Mouse (Mus musculus): Measurements from ENCODE around the gene Ndufs6. TPM values are rescaled to one million over a fixed set of nuclear protein-coding genes. Genes with fewer than 3 reads are reported as not detected.

Gene Ndufs6
- total and polyA plus RNA-seq, 2 experiments from 2014 or later = 117 to 423 TPM

DNA sequence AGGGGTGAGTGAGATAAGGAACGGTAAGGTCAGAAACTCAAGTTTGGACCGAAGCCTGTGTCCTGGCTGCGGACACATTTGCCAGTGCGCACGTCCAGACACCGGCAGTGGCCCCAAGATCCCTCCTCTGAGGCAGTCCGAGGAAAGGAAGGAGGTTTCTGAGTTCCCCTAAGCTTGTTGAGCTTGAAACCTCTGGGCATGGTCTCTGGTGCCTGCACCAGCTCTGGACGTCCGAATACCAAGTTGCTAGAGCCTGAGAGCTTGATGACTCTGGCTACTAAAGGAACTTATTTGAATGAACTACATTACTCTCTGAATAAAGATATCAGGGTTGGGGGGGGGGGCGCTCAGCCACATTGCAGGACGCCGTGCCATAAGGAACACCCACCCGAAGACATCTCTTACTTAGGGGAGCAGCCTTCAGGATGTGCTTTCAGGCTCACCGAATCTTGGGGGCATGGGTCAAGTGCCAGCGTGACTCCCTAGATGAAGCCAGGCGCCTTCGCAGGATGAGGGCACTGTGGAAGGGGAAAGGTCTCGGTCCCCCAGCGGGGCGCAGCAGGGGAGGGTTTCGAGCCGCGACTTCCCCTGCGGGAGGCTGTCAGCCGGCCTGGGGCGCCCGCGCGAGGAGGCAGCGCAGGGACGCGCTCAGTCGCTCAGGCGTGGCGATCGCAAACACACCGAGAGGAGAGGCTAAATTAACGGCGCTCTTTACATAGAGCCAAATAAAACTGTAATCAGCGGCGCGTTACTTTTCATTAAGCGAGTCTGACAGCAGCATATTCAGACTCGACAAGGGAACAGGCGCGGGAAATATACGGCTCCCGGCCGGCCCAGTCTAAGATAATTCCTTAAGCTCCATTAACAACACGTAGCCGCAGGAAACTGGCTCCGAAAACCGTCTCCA lies 56.8 kb downstream of the Ndufs6 start:
- ATAC-seq (no peak; the same call in 1 of the 2 replicates), DNase-seq (no peak)
- Histone ChIP-seq H3K4me1 (ENCODE audit: insufficient read depth) (no peaks in the 10 kb centered on the region), H3K36me3 (ENCODE audit: insufficient read depth) (no peaks in the 10 kb centered on the region), H3K4me3 (ENCODE audit: low read depth, low read length) (peak overlapping the region; percentile 24), H3K27me3 (ENCODE audit: insufficient read depth, low read length) (peaks cover 74% of the 10 kb centered on the region), H3K9me3 (ENCODE audit: low read length) (no peaks in the 10 kb centered on the region), H3K27ac (ENCODE audit: low read depth, low read length) (no peak overlapping the region), H3K4me2 (ENCODE audit: low read depth) (peak overlapping the region; percentile 46), H3K9ac (no peak overlapping the region)
- WGBS = 2% methylated on average over 53 of the region's 53 CpGs
- TF ChIP-seq CTCF (IDR thresholded peaks at IDR 0.05; ENCODE audit: low read depth) = no peak

- 4% methylated on average over 22 of the region's 22 CpGs for WGBS
- no peak for ATAC-seq
- Histone ChIP-seq H3K4me1 (ENCODE audit: insufficient read depth) (no peaks in the 10 kb centered on the region), H3K27me3 (ENCODE audit: insufficient read depth, low read length) (peaks cover 84% of the 10 kb centered on the region), H3K4me2 (ENCODE audit: low read depth) (0 out of 2 replicates have a peak overlapping the region, but pooled peaks have one; percentile 15), H3K4me3 (ENCODE audit: low read depth, low read length) (peak overlapping the region; percentile 11; the same call in 1 of the 2 replicates), H3K36me3 (ENCODE audit: insufficient read depth) (no peaks in the 10 kb centered on the region), H3K9ac (no peak overlapping the region), H3K27ac (ENCODE audit: low read depth, low read length) (no peak overlapping the region), H3K9me3 (ENCODE audit: low read length) (no peaks in the 10 kb centered on the region)
- DNase-seq = no peak
- TF ChIP-seq CTCF (IDR thresholded peaks at IDR 0.05; ENCODE audit: low read depth) = no peak
Observed at GRCm38 (mm10) chr13:73270451-73271081, 57.8 kb downstream of the Ndufs6 start.

DNA sequence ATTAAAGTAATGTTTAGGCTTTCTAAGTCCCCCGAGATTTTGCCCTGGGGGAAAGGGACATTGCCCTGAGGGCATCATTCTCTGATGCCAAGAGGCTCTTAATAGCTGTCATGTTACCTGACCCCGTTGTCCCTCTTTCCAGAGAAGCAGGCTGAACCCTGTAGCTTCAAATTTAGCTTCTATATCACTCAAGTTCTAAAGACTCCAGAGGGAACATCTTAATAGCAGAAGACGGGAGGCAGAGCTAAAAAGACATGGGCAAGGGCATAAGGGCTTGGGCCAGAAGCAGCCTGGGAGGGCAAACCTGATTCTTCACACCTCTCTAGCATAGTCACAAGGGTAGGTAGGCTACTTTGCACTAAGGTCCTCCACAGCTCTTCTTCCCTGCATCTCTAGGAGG lies 58.5 kb downstream of the Ndufs6 start:
- ATAC-seq = no peak
- H3K4me1 ChIP-seq (ENCODE audit: insufficient read depth) = no peaks in the 10 kb centered on the region
- 8% methylated on average over 3 of the region's 3 CpGs for WGBS

More for the DNA sequence above, 58.5 kb downstream of the Ndufs6 start:
- H3K27me3 ChIP-seq (ENCODE audit: insufficient read depth, low read length) = peaks cover 90% of the 10 kb centered on the region
- H3K36me3 ChIP-seq (ENCODE audit: insufficient read depth) = no peaks in the 10 kb centered on the region
- TF ChIP-seq CTCF (IDR thresholded peaks at IDR 0.05; ENCODE audit: low read depth) = no peak
- H3K9me3 ChIP-seq (ENCODE audit: low read length) = no peaks in the 10 kb centered on the region
- no peak overlapping the region for H3K9ac ChIP-seq
- H3K4me3 ChIP-seq (ENCODE audit: low read depth, low read length) = no peak overlapping the region
- no peak for DNase-seq
- H3K27ac ChIP-seq (ENCODE audit: low read depth, low read length) = no peak overlapping the region
- no peak overlapping the region for H3K4me2 ChIP-seq (ENCODE audit: low read depth)

Other genes with a start within 250 kb of the Ndufs6 start
- not detected in 2 replicates for gene Irx4, start 68.1 kb downstream of the Ndufs6 start, total RNA-seq (2014; rRNA removed)
- not detected in 2 replicates for gene Irx4, start 68.1 kb downstream of the Ndufs6 start, polyA plus RNA-seq (2015; fragmentation: Nextera tagmentation; extraction: Ambion mirVana)
- 48.3 and 62.6 TPM in 2 replicates for gene Mrpl36, start within 50 bp of the Ndufs6 start, total RNA-seq (2014; rRNA removed)
- gene Mrpl36, start within 50 bp of the Ndufs6 start, polyA plus RNA-seq (2015; fragmentation: Nextera tagmentation; extraction: Ambion mirVana) = 74.3 and 84.6 TPM in 2 replicates
- gene Lpcat1, start 138.7 kb upstream of the Ndufs6 start, total RNA-seq (2014; rRNA removed) = 136 and 144 TPM in 2 replicates
- gene Lpcat1, start 138.7 kb upstream of the Ndufs6 start, polyA plus RNA-seq (2015; fragmentation: Nextera tagmentation; extraction: Ambion mirVana) = 76.5 and 87.2 TPM in 2 replicates
- 1.6 and 5.1 TPM in 2 replicates for gene Slc6a3, start 208.2 kb upstream of the Ndufs6 start, total RNA-seq (2014; rRNA removed)
- gene Slc6a3, start 208.2 kb upstream of the Ndufs6 start, polyA plus RNA-seq (2015; fragmentation: Nextera tagmentation; extraction: Ambion mirVana) = 0.59 and 1.3 TPM in 2 replicates

All from forebrain, postnatal 0 days (tissue).